Mouse (Mus musculus): ENCODE data around the gene Akirin1. TPM values are rescaled to one million over a fixed set of nuclear protein-coding genes. Genes with fewer than 3 reads are reported as not detected.

The Akirin1 gene
- polyA plus RNA-seq, 1 experiment, result 63.2 TPM

- TF ChIP-seq POLR2A (IDR thresholded peaks at IDR 0.05; ENCODE audit: borderline replicate concordance, extremely low read depth, insufficient read depth, insufficient read length, poor library complexity, severe bottlenecking) (no peak), CTCF (IDR thresholded peaks at IDR 0.05; ENCODE audit: borderline replicate concordance, extremely low read depth, insufficient read depth, insufficient read length) (no peak)
- no peak for DNase-seq (ENCODE audit: low read depth)
Observed at GRCm38 (mm10) chr4:123685046-123685445, 65.1 kb downstream of the Akirin1 start.

Other genes starting within 250 kb of the Akirin1 start
- 130 and 183 TPM in 2 replicates for gene Macf1, start 66.0 kb downstream of the Akirin1 start, polyA plus RNA-seq (2012; rRNA removed)
- 229 and 240 TPM in 2 replicates for gene Ndufs5, start 32.1 kb downstream of the Akirin1 start, polyA plus RNA-seq (2012; rRNA removed)
- 1.4 and 1.5 TPM in 2 replicates for gene Rhbdl2, start 37.5 kb upstream of the Akirin1 start, polyA plus RNA-seq (2012; rRNA removed)
- not detected in 2 replicates for gene 4933427I04Rik, start 109.3 kb upstream of the Akirin1 start, polyA plus RNA-seq (2012; rRNA removed)
- gene Mycbp, start 154.5 kb upstream of the Akirin1 start, polyA plus RNA-seq (2012; rRNA removed), result 11.1 and 11.7 TPM in 2 replicates
- gene Rragc, start 167.1 kb upstream of the Akirin1 start, polyA plus RNA-seq (2012; rRNA removed), result 57.8 and 60.0 TPM in 2 replicates
- not detected in 2 replicates for gene 4930535I16Rik, start 167.7 kb upstream of the Akirin1 start, polyA plus RNA-seq (2012; rRNA removed)